Comparison of ENCODE assay signal across 8 mouse cellular contexts in genomic region chr17:17749371-17749770, GRCm38 (mm10). TPM values are rescaled to one million over a fixed set of nuclear protein-coding genes. Genes with fewer than 3 reads are reported as not detected.
DNase-seq lines count a peak whose midpoint lies in the region; ATAC-seq lines count a peak whose summit lies in the region.
"Not testable (repeated sequence)": the region's sequence is repeated elsewhere in the genome, so short reads cannot be mapped to it uniquely, and the experiment has no call there.
"Had no signal": no experiment of that assay in that cellular context is flagged by ENCODE, and none has a peak within 500 bp of the region (broad histone marks: within the 10 kb centered on the region; RNA-seq: fewer than 3 reads in every experiment).

No protein-coding gene starts in this region.

- not testable (repeated sequence) for H3K36me3 ChIP-seq in hindbrain, embryonic 16.5 days (ENCODE audit: control insufficient read depth, insufficient read depth, low read length)

- 10% methylated on average over 4 of the region's 4 CpGs for WGBS in hindbrain, embryonic 16.5 days

- not testable (repeated sequence) for H3K4me3 ChIP-seq in hindbrain, embryonic 16.5 days (ENCODE audit: low read length)

- H3K4me1 ChIP-seq in hindbrain, embryonic 16.5 days (ENCODE audit: control insufficient read depth, insufficient read depth, low read depth, low read length), result not testable (repeated sequence)

- not testable (repeated sequence) for H3K27ac ChIP-seq in hindbrain, embryonic 16.5 days (ENCODE audit: low read depth, low read length)

- H3K9me3 ChIP-seq in hindbrain, embryonic 16.5 days (ENCODE audit: control insufficient read depth, low read length), result not testable (repeated sequence)

- 0 out of 2 replicates have a peak, but pooled peaks have one; percentile 48 for ATAC-seq in hindbrain, embryonic 16.5 days

- not testable (repeated sequence) for H3K4me2 ChIP-seq in hindbrain, embryonic 16.5 days (ENCODE audit: low read length)

- DNase-seq in WW6 (ENCODE audit: low read depth, low spot score), result peak; percentile 31
- peak; percentile 62 to 77 for DNase-seq in cerebellum, postnatal 10 days
- DNase-seq in frontal cortex, postnatal 14 days (ENCODE audit: low spot score in 2 of 2), result peak; percentile 10 to 55
- DNase-seq in layer of hippocampus, postnatal 14 days (ENCODE audit: low spot score in 2 of 2), result peak; percentile 56 to 78
- DNase-seq in lung, postnatal 14 days, result peak; percentile 27
- DNase-seq in right cerebral cortex, adult 2 months (ENCODE audit: low spot score in 2 of 2), result peak; percentile 70 to 72

- not testable (repeated sequence) for H3K27me3 ChIP-seq in hindbrain, embryonic 16.5 days (replicated peaks; ENCODE audit: control insufficient read depth, insufficient read depth, low read length)

- not testable (repeated sequence) for H3K9ac ChIP-seq in hindbrain, embryonic 16.5 days (ENCODE audit: low read depth, low read length)

RNA-seq across cellular contexts. Expression of gene Vmn2r90, which starts 45.8 kb away (rescaled TPM):
- not detected in 2 replicates for polyA plus RNA-seq in hindbrain, embryonic 16.5 days (2015; fragmentation: Nextera tagmentation; extraction: Ambion mirVana)
- not detected for total RNA-seq in layer of hippocampus, postnatal 14 days (2021)
- polyA plus RNA-seq: liver, embryonic 13.5 days had no signal
